ENCODE assay signal across 9 mouse cellular contexts in genomic region chr9:27325920-27326319, GRCm38 (mm10). TPM values are rescaled to one million over a fixed set of nuclear protein-coding genes. Genes with fewer than 3 reads are reported as not detected.
DNase-seq lines count a peak whose midpoint lies in the region; ATAC-seq and TF ChIP-seq lines count a peak whose summit lies in the region.
"Had no signal": no experiment of that assay in that cellular context is flagged by ENCODE, and none has a peak within 500 bp of the region (broad histone marks: within the 10 kb centered on the region; RNA-seq: fewer than 3 reads in every experiment).

No protein-coding gene starts in this region.

- no peaks in the 10 kb centered on the region for H3K27me3 ChIP-seq in CH12.LX (replicated peaks)
- no peaks in the 10 kb centered on the region for H3K27me3 ChIP-seq in forebrain, postnatal 0 days (ENCODE audit: insufficient read depth, low read length)

- peak; percentile 95 to 99 for TF ChIP-seq CTCF in CH12.LX (conservative IDR thresholded peaks at IDR 0.05 in 1 of 2, IDR thresholded peaks at IDR 0.05 in 1 of 2; ENCODE audit: low read depth in 2 of 2, low read length in 2 of 2)
- peak; percentile 94 for TF ChIP-seq CTCF in forebrain, postnatal 0 days (IDR thresholded peaks at IDR 0.05; ENCODE audit: low read depth)

- H3K9ac ChIP-seq in CH12.LX (ENCODE audit: insufficient read depth, low read depth): no peak overlapping the region
- no peak overlapping the region for H3K9ac ChIP-seq in forebrain, postnatal 0 days
- H3K9ac ChIP-seq: hindbrain, embryonic 15.5 days had no signal

- ATAC-seq in forebrain, postnatal 0 days: peak; percentile 77; the same call in 1 of the 2 replicates

- H3K4me3 ChIP-seq in CH12.LX (replicated peaks in 1 of 3; ENCODE audit: low read depth in 2 of 3, low read length in 2 of 3, poor library complexity in 1 of 3): no peak overlapping the region
- no peak overlapping the region for H3K4me3 ChIP-seq in forebrain, postnatal 0 days (ENCODE audit: low read depth, low read length)
- H3K4me3 ChIP-seq: hindbrain, embryonic 15.5 days had no signal

- H3K4me1 ChIP-seq in CH12.LX (ENCODE audit: control insufficient read depth in 1 of 2, insufficient read depth in 2 of 2): peaks cover 2 to 9% of the 10 kb centered on the region in 2 experiments; a peak in 2 of 4 replicates
- no peaks in the 10 kb centered on the region for H3K4me1 ChIP-seq in forebrain, postnatal 0 days (ENCODE audit: insufficient read depth)

- peaks cover 80 to 95% of the 10 kb centered on the region in 2 experiments for H3K36me3 ChIP-seq in CH12.LX (replicated peaks in 1 of 2; ENCODE audit: control insufficient read depth in 1 of 2, insufficient read depth in 1 of 2, low read length in 1 of 2)
- H3K36me3 ChIP-seq in forebrain, postnatal 0 days (ENCODE audit: insufficient read depth): peaks cover 32% of the 10 kb centered on the region

- no peaks in the 10 kb centered on the region for H3K79me2 ChIP-seq in CH12.LX (replicated peaks; ENCODE audit: control insufficient read depth, extremely low read depth, insufficient read depth, poor library complexity, severe bottlenecking)

- TF ChIP-seq POLR2A in CH12.LX (IDR thresholded peaks at IDR 0.05; ENCODE audit: low read depth, low read length): no peak

- TF ChIP-seq EP300 in CH12.LX (IDR thresholded peaks at IDR 0.05; ENCODE audit: low read length): no peak

- H3K9me3 ChIP-seq in CH12.LX (replicated peaks; ENCODE audit: low read length): peaks cover 15% of the 10 kb centered on the region
- H3K9me3 ChIP-seq in forebrain, postnatal 0 days (ENCODE audit: low read length): no peaks in the 10 kb centered on the region
- H3K9me3 ChIP-seq: hindbrain, embryonic 15.5 days had no signal

- no peak overlapping the region for H3K4me2 ChIP-seq in CH12.LX (ENCODE audit: insufficient read depth, low read depth, poor library complexity, severe bottlenecking)
- no peak overlapping the region for H3K4me2 ChIP-seq in forebrain, postnatal 0 days (ENCODE audit: low read depth)
- H3K4me2 ChIP-seq: hindbrain, embryonic 15.5 days had no signal

- dilution Hi-C loops in CH12.LX (cut with MboI; ENCODE audit: extremely low pct_ligation_motif_present, extremely low pct_unique_long_range_greater_than_20kb, low sequenced_read_pairs): no loop called here

- peak; percentile 58 for DNase-seq in gastrocnemius, adult 18-20 months (ENCODE audit: low spot score)
- DNase-seq in gastrocnemius, adult 8-10 months (ENCODE audit: low spot score in 2 of 2): no peak
- DNase-seq in CH12.LX (ENCODE audit: extremely low read depth): peak; percentile 77
- DNase-seq in cerebellum, adult 11-12 months: peak; percentile 75
- DNase-seq in forebrain, postnatal 0 days: peak; percentile 80
- DNase-seq in kidney, postnatal 4 days: peak; percentile 73 to 75
- peak; percentile 75 for DNase-seq in lung, postnatal 36 days
- peak; percentile 38 for DNase-seq in thymus, postnatal 4 days

- no peak overlapping the region for H3K27ac ChIP-seq in CH12.LX (ENCODE audit: insufficient read depth, low read depth)
- H3K27ac ChIP-seq in forebrain, postnatal 0 days (ENCODE audit: low read depth, low read length): no peak overlapping the region
- H3K27ac ChIP-seq: hindbrain, embryonic 15.5 days had no signal

- in situ Hi-C loops in CH12.LX (cut with MboI; ENCODE audit: low pct_ligation_motif_present, low pct_unique_long_range_greater_than_20kb, low sequenced_read_pairs): no loop called here

- WGBS in forebrain, postnatal 0 days: 51% methylated on average over 2 of the region's 2 CpGs

- peak; percentile 99 for TF ChIP-seq RAD21 in CH12.LX (IDR thresholded peaks at IDR 0.05; ENCODE audit: low read depth, low read length)

TF ChIP-seq in CH12.LX, 34 proteins besides CTCF, POLR2A, EP300 and RAD21:
- no peak for TF ChIP-seq MXI1 (IDR thresholded peaks at IDR 0.05; ENCODE audit: low read depth, low read length)
- peak; percentile 97 for TF ChIP-seq SMC3 (IDR thresholded peaks at IDR 0.05; ENCODE audit: low read depth, low read length)
- TF ChIP-seq ZC3H11A (IDR thresholded peaks at IDR 0.05; ENCODE audit: low read depth, low read length): peak; percentile 84
- no peak for TF ChIP-seq CHD1 (IDR thresholded peaks at IDR 0.05; ENCODE audit: low read depth, low read length)
TF ChIP-seq in CH12.LX: peak in this region for 2.

RNA-seq across cellular contexts. Expression of gene Igsf9b, which starts 26.9 kb away (rescaled TPM):
- 1 to 10 TPM in 1 of 2 experiments, under 1 TPM in 1; 0.78 to 1.4 TPM for total RNA-seq in gastrocnemius, adult 18-20 months (2021)
- 1 to 10 TPM in 3 of 4 experiments, under 1 TPM in 1; 0.67 to 1.4 (median 1.0) TPM for total RNA-seq in gastrocnemius, adult 8-10 months (2022)
- total RNA-seq in CH12.LX (2012; rRNA removed) (7.4 and 12.4 TPM in 2 replicates), CH12.LX (2014; rRNA removed) (1.8 and 2.0 TPM in 2 replicates)
- 4.5 and 5.2 TPM in 2 replicates for polyA plus RNA-seq in CH12.LX (2012; ENCODE audit: insufficient read length, low read depth)
- 22.5 and 30.8 TPM in 2 replicates for total RNA-seq in forebrain, postnatal 0 days (2014; rRNA removed)
- polyA plus RNA-seq in forebrain, postnatal 0 days (2015; fragmentation: Nextera tagmentation; extraction: Ambion mirVana): 5.6 and 11.8 TPM in 2 replicates

Comparison
In these comparisons a context has a peak if more than half of its experiments do, and no peak if none do; other contexts are left out.
1. DNase-seq: peak in gastrocnemius, adult 18-20 months (single experiment), CH12.LX (single experiment), cerebellum, adult 11-12 months (single experiment), forebrain, postnatal 0 days (single experiment), kidney, postnatal 4 days (2 of 2), lung, postnatal 36 days (single experiment) and thymus, postnatal 4 days (single experiment); none in gastrocnemius, adult 8-10 months (0 of 2).